Mouse (Mus musculus) neural tube, embryonic 13.5 days (tissue): ENCODE measurements around the gene Msx3. TPM values are rescaled to one million over a fixed set of nuclear protein-coding genes. Genes with fewer than 3 reads are reported as not detected.

Source experiments
- ATAC-seq: fragments of 200-750 bp; cut with Nextera tagmentation; 2 replicates; pipeline ENCODE4 v1.8.0; 2017; ENCODE audit warnings: low read depth, mild to moderate bottlenecking, moderate TSS enrichment, moderate library complexity
- H3K27ac ChIP-seq: fragments of 300-500 bp; sonication (generic); replicated peaks from 2 replicates; pipeline ENCODE4 v1.5.1; 2015; ENCODE audit warnings: moderate library complexity, mild to moderate bottlenecking, inconsistent platforms
- H3K27me3 ChIP-seq: fragments of 300-500 bp; sonication (generic); 2 replicates; pipeline ENCODE4 v1.6.1; 2015; ENCODE audit warnings: mild to moderate bottlenecking, inconsistent platforms
- H3K36me3 ChIP-seq: fragments of 300-500 bp; sonication (generic); 2 replicates; pipeline ENCODE4 v1.6.1; 2015; ENCODE audit warnings: mild to moderate bottlenecking, inconsistent platforms
- H3K4me1 ChIP-seq: fragments of 300-500 bp; sonication (generic); replicated peaks from 2 replicates; pipeline ENCODE4 v1.6.1; 2015; ENCODE audit warnings: inconsistent platforms
- H3K4me2 ChIP-seq: fragments of 300-500 bp; sonication (generic); 2 replicates; pipeline ENCODE4 v1.6.1; 2015; ENCODE audit warnings: inconsistent platforms, mild to moderate bottlenecking, moderate library complexity
- H3K4me3 ChIP-seq: fragments of 300-500 bp; sonication (generic); 2 replicates; pipeline ENCODE4 v1.5.1; 2015; ENCODE audit warnings: mild to moderate bottlenecking, inconsistent platforms
- H3K9ac ChIP-seq: fragments of 300-500 bp; sonication (generic); 2 replicates; pipeline ENCODE4 v1.6.1; 2015; ENCODE audit warnings: moderate library complexity, mild to moderate bottlenecking, inconsistent platforms
- H3K9me3 ChIP-seq: fragments of 300-500 bp; sonication (generic); 2 replicates; pipeline ENCODE4 v1.6.1; 2016; ENCODE audit warnings: inconsistent platforms
- WGBS: fragments of 180-500 bp; shearing (Covaris S2); methylation state at CpG from one replicate; pipeline ENCODE4 v1.1.7; 2015; 5-methylcytosine and 5-hydroxymethylcytosine counted together
- polyA plus RNA-seq: library from polyadenylated mRNA; unstranded; fragments of >200 nt; fragmentation: Nextera tagmentation; extraction: Ambion mirVana; gene quantifications from 2 replicates; pipeline ENCODE4 v1.2.1, GENCODE M21; 2015

Gene Msx3
- polyA plus RNA-seq, result 18.1 and 23.3 TPM in 2 replicates

- Histone ChIP-seq H3K4me3 (peak within 1 kb of the TSS; percentile 54), H3K27ac (peak within 1 kb of the TSS; percentile 64), H3K4me1 (peaks cover 44% of the 10 kb centered on the region), H3K9me3 (no peaks in the 10 kb centered on the region), H3K36me3 (no peaks in the 10 kb centered on the region), H3K27me3 (peaks cover 80% of the 10 kb centered on the region), H3K4me2 (peak within 1 kb of the TSS; percentile 74), H3K9ac (peak within 1 kb of the TSS; percentile 69)
- under 1% methylated on average over 56 of the region's 56 CpGs for WGBS
- peak; percentile 63 for ATAC-seq
Observed at GRCm38 (mm10) chr7:140048361-140049114, at the start of gene Msx3. Gene Msx3, minus strand, starts transcription at chr7:140049089.

GRCm38 (mm10) chr7:140098466-140098865, 49.6 kb upstream of the Msx3 start:
- WGBS, result 96% methylated on average over 1 of the region's 1 CpGs
- Histone ChIP-seq H3K27me3 (no peaks in the 10 kb centered on the region), H3K4me2 (no peak overlapping the region), H3K27ac (no peak overlapping the region), H3K4me3 (no peak overlapping the region), H3K36me3 (no peaks in the 10 kb centered on the region; the same call in 1 of the 2 replicates), H3K9ac (no peak overlapping the region), H3K9me3 (no peaks in the 10 kb centered on the region), H3K4me1 (peaks cover 19% of the 10 kb centered on the region)
- ATAC-seq, result no peak

GRCm38 (mm10) chr7:140096055-140096454, 47.2 kb upstream of the Msx3 start:
- Histone ChIP-seq H3K27me3 (no peaks in the 10 kb centered on the region), H3K36me3 (no peaks in the 10 kb centered on the region; the same call in 1 of the 2 replicates), H3K27ac (no peak overlapping the region), H3K9me3 (no peaks in the 10 kb centered on the region), H3K9ac (no peak overlapping the region), H3K4me1 (peaks cover under 1% of the 10 kb centered on the region), H3K4me3 (no peak overlapping the region), H3K4me2 (no peak overlapping the region)
- no peak for ATAC-seq

GRCm38 (mm10) chr7:140095556-140095955, 46.7 kb upstream of the Msx3 start:
- Histone ChIP-seq H3K9me3 (no peaks in the 10 kb centered on the region), H3K27me3 (no peaks in the 10 kb centered on the region), H3K27ac (no peak overlapping the region), H3K9ac (no peak overlapping the region), H3K36me3 (no peaks in the 10 kb centered on the region; the same call in 1 of the 2 replicates), H3K4me1 (no peaks in the 10 kb centered on the region), H3K4me2 (no peak overlapping the region), H3K4me3 (no peak overlapping the region)
- WGBS, result 20% methylated on average over 1 of the region's 1 CpGs
- ATAC-seq, result no peak

GRCm38 (mm10) chr7:140094954-140095353, 46.1 kb upstream of the Msx3 start:
- Histone ChIP-seq H3K4me2 (no peak overlapping the region), H3K4me3 (no peak overlapping the region), H3K27me3 (no peaks in the 10 kb centered on the region), H3K4me1 (no peaks in the 10 kb centered on the region), H3K36me3 (no peaks in the 10 kb centered on the region; the same call in 1 of the 2 replicates), H3K9me3 (no peaks in the 10 kb centered on the region), H3K27ac (no peak overlapping the region), H3K9ac (no peak overlapping the region)
- ATAC-seq, result no peak
- WGBS, result 63% methylated on average over 5 of the region's 5 CpGs

GRCm38 (mm10) chr7:140092924-140093528, 44.1 kb upstream of the Msx3 start, which contains the start of gene Prap1:
Gene Prap1, plus strand, starts transcription at chr7:140093395.
- no peaks in the 10 kb centered on the region for H3K4me1 ChIP-seq
- ATAC-seq, result no peak
- no peaks in the 10 kb centered on the region for H3K9me3 ChIP-seq
- no peak within 1 kb of the TSS for H3K4me3 ChIP-seq
- H3K4me2 ChIP-seq, result no peak within 1 kb of the TSS
- 72% methylated on average over 5 of the region's 5 CpGs for WGBS
- H3K36me3 ChIP-seq, result no peaks in the 10 kb centered on the region
- H3K27me3 ChIP-seq, result no peaks in the 10 kb centered on the region
- no peak within 1 kb of the TSS for H3K9ac ChIP-seq
- no peak within 1 kb of the TSS for H3K27ac ChIP-seq

GRCm38 (mm10) chr7:140090601-140091000, 41.7 kb upstream of the Msx3 start:
- no peak for ATAC-seq
- no peak overlapping the region for H3K9ac ChIP-seq
- no peak overlapping the region for H3K27ac ChIP-seq
- H3K27me3 ChIP-seq, result no peaks in the 10 kb centered on the region
- H3K4me3 ChIP-seq, result no peak overlapping the region
- WGBS, result 79% methylated on average over 10 of the region's 10 CpGs
- no peaks in the 10 kb centered on the region for H3K4me1 ChIP-seq
- H3K4me2 ChIP-seq, result no peak overlapping the region
- H3K9me3 ChIP-seq, result no peaks in the 10 kb centered on the region
- no peaks in the 10 kb centered on the region for H3K36me3 ChIP-seq

- Histone ChIP-seq H3K27me3 (peaks cover 11% of the 10 kb centered on the region), H3K4me2 (peak within 1 kb of the TSS; percentile 66), H3K27ac (peak within 1 kb of the TSS; percentile 86), H3K36me3 (no peaks in the 10 kb centered on the region), H3K9me3 (no peaks in the 10 kb centered on the region), H3K4me3 (peak within 1 kb of the TSS; percentile 50), H3K4me1 (peaks cover 41% of the 10 kb centered on the region), H3K9ac (peak within 1 kb of the TSS; percentile 73)
- ATAC-seq, result peak; percentile 84
- WGBS, result 2% methylated on average over 18 of the region's 18 CpGs
Observed at GRCm38 (mm10) chr7:140082242-140082678, 33.4 kb upstream of the Msx3 start, which contains the start of gene Caly. Gene Caly, minus strand, starts transcription at chr7:140082548.

GRCm38 (mm10) chr7:140081408-140082241, 32.7 kb upstream of the Msx3 start:
- Histone ChIP-seq H3K9ac (peak overlapping the region; percentile 73), H3K4me3 (peak overlapping the region; percentile 50), H3K27me3 (peaks cover 11% of the 10 kb centered on the region), H3K27ac (peak overlapping the region; percentile 86), H3K4me1 (peaks cover 41% of the 10 kb centered on the region), H3K36me3 (no peaks in the 10 kb centered on the region), H3K9me3 (no peaks in the 10 kb centered on the region), H3K4me2 (peak overlapping the region; percentile 66)
- WGBS, result 12% methylated on average over 20 of the region's 20 CpGs
- peak; percentile 49; the same call in 1 of the 2 replicates for ATAC-seq

GRCm38 (mm10) chr7:140080503-140081156, 31.7 kb upstream of the Msx3 start:
- peak overlapping the region; percentile 66 for H3K4me2 ChIP-seq
- ATAC-seq, result peak; percentile 76
- peak overlapping the region; percentile 86 for H3K27ac ChIP-seq
- no peaks in the 10 kb centered on the region for H3K36me3 ChIP-seq
- peak overlapping the region; percentile 50 for H3K4me3 ChIP-seq
- H3K27me3 ChIP-seq, result peaks cover 11% of the 10 kb centered on the region
- H3K4me1 ChIP-seq, result peaks cover 41% of the 10 kb centered on the region
- H3K9ac ChIP-seq, result peak overlapping the region; percentile 73
- 1% methylated on average over 24 of the region's 24 CpGs for WGBS
- no peaks in the 10 kb centered on the region for H3K9me3 ChIP-seq

GRCm38 (mm10) chr7:140078711-140079110, 29.8 kb upstream of the Msx3 start:
- Histone ChIP-seq H3K4me2 (no peak overlapping the region), H3K27ac (0 out of 2 replicates have a peak overlapping the region, but pooled peaks have one; percentile 86)

More at GRCm38 (mm10) chr7:140078711-140079110, 29.8 kb upstream of the Msx3 start:
- ATAC-seq, result no peak
- Histone ChIP-seq H3K4me3 (no peak overlapping the region), H3K36me3 (peaks cover 1% of the 10 kb centered on the region; the same call in 1 of the 2 replicates), H3K9ac (no peak overlapping the region), H3K9me3 (no peaks in the 10 kb centered on the region), H3K4me1 (peaks cover 41% of the 10 kb centered on the region), H3K27me3 (peaks cover 11% of the 10 kb centered on the region)
- 6% methylated on average over 5 of the region's 5 CpGs for WGBS
